Mouse (Mus musculus): ENCODE results near the gene Rai1. TPM values are rescaled to one million over a fixed set of nuclear protein-coding genes. Genes with fewer than 3 reads are reported as not detected.

Rai1 gene
- total RNA-seq, 2 experiments from 2014 or later, result 61.4 to 69.8 TPM

GRCm38 (mm10) chr11:60161146-60161874 is 56.5 kb downstream of the Rai1 start:
- no peak for DNase-seq (ENCODE audit: low spot score in 2 of 2)

- DNase-seq (ENCODE audit: low spot score in 2 of 2), result no peak
These were observed 57.7 kb downstream of the Rai1 start for GRCm38 (mm10) chr11:60162547-60162946.

GRCm38 (mm10) chr11:60163362-60163761 is 58.5 kb downstream of the Rai1 start:
- DNase-seq (ENCODE audit: low spot score in 2 of 2), result no peak

- no peak for DNase-seq (ENCODE audit: low spot score in 2 of 2)
These were observed 59.6 kb downstream of the Rai1 start for GRCm38 (mm10) chr11:60164450-60164849.

- DNase-seq (ENCODE audit: low spot score in 2 of 2), result no peak
These were observed 60.3 kb downstream of the Rai1 start for GRCm38 (mm10) chr11:60165076-60165475.

GRCm38 (mm10) chr11:60168780-60169179 is 64.0 kb downstream of the Rai1 start:
- DNase-seq (ENCODE audit: low spot score in 2 of 2), result no peak

GRCm38 (mm10) chr11:60172074-60172473 is 67.3 kb downstream of the Rai1 start:
- DNase-seq (ENCODE audit: low spot score in 2 of 2), result no peak

- DNase-seq (ENCODE audit: low spot score in 2 of 2), result no peak
These were observed 68.9 kb downstream of the Rai1 start for GRCm38 (mm10) chr11:60173606-60174184.

GRCm38 (mm10) chr11:60175371-60176181 is 70.8 kb downstream of the Rai1 start:
- no peak for DNase-seq (ENCODE audit: low spot score in 2 of 2)

GRCm38 (mm10) chr11:60176182-60176974 is 71.6 kb downstream of the Rai1 start:
- DNase-seq (ENCODE audit: low spot score in 2 of 2), result peak in 1 of 2 experiments; percentile 47

GRCm38 (mm10) chr11:60176975-60177657 is 72.3 kb downstream of the Rai1 start:
- no peak for DNase-seq (ENCODE audit: low spot score in 2 of 2)

- no peak for DNase-seq (ENCODE audit: low spot score in 2 of 2)
These were observed 73.2 kb downstream of the Rai1 start for GRCm38 (mm10) chr11:60178005-60178404.

- no peak for DNase-seq (ENCODE audit: low spot score in 2 of 2)
These were observed 73.7 kb downstream of the Rai1 start for GRCm38 (mm10) chr11:60178506-60178905.

- no peak for DNase-seq (ENCODE audit: low spot score in 2 of 2)
These were observed 77.4 kb downstream of the Rai1 start for GRCm38 (mm10) chr11:60182116-60182670.

- DNase-seq (ENCODE audit: low spot score in 2 of 2), result no peak
These were observed 77.9 kb downstream of the Rai1 start for GRCm38 (mm10) chr11:60182741-60183140.

GRCm38 (mm10) chr11:60184346-60185325 is 79.8 kb downstream of the Rai1 start:
- no peak for DNase-seq (ENCODE audit: low spot score in 2 of 2)

- DNase-seq (ENCODE audit: low spot score in 2 of 2), result no peak
These were observed 80.8 kb downstream of the Rai1 start for GRCm38 (mm10) chr11:60185396-60186231.

GRCm38 (mm10) chr11:60187070-60187469 is 82.3 kb downstream of the Rai1 start:
- DNase-seq (ENCODE audit: low spot score in 2 of 2), result no peak
